Mouse (Mus musculus) lung, embryonic 15.5 days (tissue): ENCODE measurements around the gene Smco3. TPM values are rescaled to one million over a fixed set of nuclear protein-coding genes. Genes with fewer than 3 reads are reported as not detected.
A peak's percentile ranks its signal among the peaks of the same experiment; 100 is the strongest.

Source experiments
- ATAC-seq: fragments of 200-750 bp; cut with Nextera tagmentation; 2 replicates; pipeline ENCODE4 v1.8.0; 2017; ENCODE audit warnings: moderate number of reproducible peaks, borderline replicate concordance; ENCODE audit not compliant: low FRiP score, low TSS enrichment; ENCODE audit errors: extremely low read depth
- H3K27ac ChIP-seq: fragments of 300-500 bp; sonication (generic); 2 replicates; pipeline ENCODE4 v1.5.1; 2015; ENCODE audit warnings: moderate library complexity, mild to moderate bottlenecking, inconsistent platforms
- H3K27me3 ChIP-seq: fragments of 300-500 bp; sonication (generic); 2 replicates; pipeline ENCODE4 v1.6.1; 2015; ENCODE audit warnings: inconsistent platforms
- H3K36me3 ChIP-seq: fragments of 300-500 bp; sonication (generic); 2 replicates; pipeline ENCODE4 v1.6.1; 2015; ENCODE audit warnings: inconsistent platforms
- H3K4me1 ChIP-seq: fragments of 300-500 bp; sonication (generic); 2 replicates; pipeline ENCODE4 v1.6.1; 2015; ENCODE audit warnings: inconsistent platforms
- H3K4me2 ChIP-seq: fragments of 300-500 bp; sonication (generic); 2 replicates; pipeline ENCODE4 v1.6.1; 2015; ENCODE audit warnings: inconsistent platforms, mild to moderate bottlenecking, moderate library complexity
- H3K4me3 ChIP-seq: fragments of 300-500 bp; sonication (generic); 2 replicates; pipeline ENCODE4 v1.5.1; 2015; ENCODE audit warnings: mild to moderate bottlenecking, inconsistent platforms
- H3K9ac ChIP-seq: fragments of 300-500 bp; sonication (generic); 2 replicates; pipeline ENCODE4 v1.6.1; 2015; ENCODE audit warnings: inconsistent platforms
- H3K9me3 ChIP-seq: fragments of 300-500 bp; sonication (generic); 2 replicates; pipeline ENCODE4 v1.6.1; 2016; ENCODE audit warnings: inconsistent platforms
- WGBS: fragments of 180-500 bp; shearing (Covaris S2); methylation state at CpG from one replicate; pipeline ENCODE4 v1.1.7; 2015; 5-methylcytosine and 5-hydroxymethylcytosine counted together
- polyA plus RNA-seq: library from polyadenylated mRNA; unstranded; fragments of >200 nt; fragmentation: Nextera tagmentation; extraction: Ambion mirVana; gene quantifications from 2 replicates; pipeline ENCODE4 v1.2.1, GENCODE M21; 2015

The Smco3 gene
- polyA plus RNA-seq, 1 experiment from 2014 or later = 2.9 TPM

- H3K4me2 ChIP-seq = no peak overlapping the region
- H3K27ac ChIP-seq = no peak overlapping the region
- H3K27me3 ChIP-seq = no peaks in the 10 kb centered on the region
- no peaks in the 10 kb centered on the region for H3K9me3 ChIP-seq
- H3K4me1 ChIP-seq = no peaks in the 10 kb centered on the region
- no peak overlapping the region for H3K4me3 ChIP-seq
- H3K36me3 ChIP-seq = peaks cover 94% of the 10 kb centered on the region
- H3K9ac ChIP-seq = no peak overlapping the region
- 92% methylated on average over 21 of the region's 21 CpGs for WGBS
- ATAC-seq = no peak
Measured at GRCm38 (mm10) chr6:136816826-136817225, 18.4 kb downstream of the Smco3 start.

GRCm38 (mm10) chr6:136815381-136815780 lies 19.9 kb downstream of the Smco3 start:
- Histone ChIP-seq H3K9me3 (no peaks in the 10 kb centered on the region), H3K36me3 (peaks cover 84% of the 10 kb centered on the region), H3K27me3 (no peaks in the 10 kb centered on the region), H3K27ac (no peak overlapping the region), H3K4me1 (no peaks in the 10 kb centered on the region), H3K4me2 (no peak overlapping the region), H3K9ac (no peak overlapping the region), H3K4me3 (no peak overlapping the region)
- ATAC-seq = no peak
- WGBS = 90% methylated on average over 7 of the region's 7 CpGs

- no peak for ATAC-seq
- H3K9ac ChIP-seq = no peak overlapping the region
- H3K36me3 ChIP-seq = peaks cover 63% of the 10 kb centered on the region
- H3K4me1 ChIP-seq = peaks cover 12% of the 10 kb centered on the region; the same call in 1 of the 2 replicates
- H3K4me3 ChIP-seq = no peak overlapping the region
- H3K27ac ChIP-seq = no peak overlapping the region
- H3K4me2 ChIP-seq = no peak overlapping the region
- H3K27me3 ChIP-seq = no peaks in the 10 kb centered on the region
- H3K9me3 ChIP-seq = no peaks in the 10 kb centered on the region
- 44% methylated on average over 4 of the region's 4 CpGs for WGBS
Measured at GRCm38 (mm10) chr6:136813117-136813516, 22.1 kb downstream of the Smco3 start.

GRCm38 (mm10) chr6:136811196-136811595 lies 24.1 kb downstream of the Smco3 start:
- H3K9ac ChIP-seq = no peak overlapping the region
- H3K4me3 ChIP-seq = no peak overlapping the region
- H3K4me1 ChIP-seq = peaks cover 21% of the 10 kb centered on the region
- no peaks in the 10 kb centered on the region for H3K9me3 ChIP-seq
- ATAC-seq = no peak
- H3K36me3 ChIP-seq = peaks cover 44% of the 10 kb centered on the region
- no peak overlapping the region for H3K4me2 ChIP-seq
- WGBS = 84% methylated on average over 10 of the region's 10 CpGs
- H3K27ac ChIP-seq = no peak overlapping the region
- no peaks in the 10 kb centered on the region for H3K27me3 ChIP-seq

GRCm38 (mm10) chr6:136809673-136810072 lies 25.6 kb downstream of the Smco3 start:
- Histone ChIP-seq H3K4me2 (peak overlapping the region; percentile 92), H3K4me1 (peaks cover 27% of the 10 kb centered on the region), H3K27me3 (no peaks in the 10 kb centered on the region), H3K27ac (no peak overlapping the region), H3K36me3 (peaks cover 31% of the 10 kb centered on the region), H3K4me3 (peak overlapping the region; percentile 89), H3K9me3 (no peaks in the 10 kb centered on the region), H3K9ac (peak overlapping the region; percentile 71)
- 59% methylated on average over 13 of the region's 13 CpGs for WGBS
- no peak for ATAC-seq

- no peaks in the 10 kb centered on the region for H3K9me3 ChIP-seq
- peak overlapping the region; percentile 89 for H3K4me3 ChIP-seq
- H3K36me3 ChIP-seq = peaks cover 25% of the 10 kb centered on the region
- H3K4me1 ChIP-seq = peaks cover 27% of the 10 kb centered on the region
- peak overlapping the region; percentile 92 for H3K4me2 ChIP-seq
- peak overlapping the region; percentile 100 for H3K27ac ChIP-seq
- peak overlapping the region; percentile 71 for H3K9ac ChIP-seq
- ATAC-seq = no peak
- WGBS = 14% methylated on average over 14 of the region's 14 CpGs
- no peaks in the 10 kb centered on the region for H3K27me3 ChIP-seq
Measured at GRCm38 (mm10) chr6:136809077-136809476, 26.2 kb downstream of the Smco3 start.

GRCm38 (mm10) chr6:136808631-136809046 lies 26.6 kb downstream of the Smco3 start:
- peak overlapping the region; percentile 71 for H3K9ac ChIP-seq
- H3K27me3 ChIP-seq = no peaks in the 10 kb centered on the region
- peaks cover 29% of the 10 kb centered on the region for H3K4me1 ChIP-seq
- peak overlapping the region; percentile 100 for H3K27ac ChIP-seq
- WGBS = under 1% methylated on average over 28 of the region's 28 CpGs
- peak; percentile 7; the same call in 1 of the 2 replicates for ATAC-seq
- peak overlapping the region; percentile 92 for H3K4me2 ChIP-seq
- H3K36me3 ChIP-seq = peaks cover 21% of the 10 kb centered on the region
- peak overlapping the region; percentile 89 for H3K4me3 ChIP-seq
- no peaks in the 10 kb centered on the region for H3K9me3 ChIP-seq

- H3K9me3 ChIP-seq = no peaks in the 10 kb centered on the region
- peak; percentile 84 for ATAC-seq
- H3K4me3 ChIP-seq = peak within 1 kb of the TSS; percentile 89
- no peaks in the 10 kb centered on the region for H3K27me3 ChIP-seq
- WGBS = under 1% methylated on average over 34 of the region's 34 CpGs
- H3K4me2 ChIP-seq = peak within 1 kb of the TSS; percentile 92
- H3K36me3 ChIP-seq = peaks cover 16% of the 10 kb centered on the region
- H3K27ac ChIP-seq = peak within 1 kb of the TSS; percentile 100
- peak within 1 kb of the TSS; percentile 71 for H3K9ac ChIP-seq
- peaks cover 35% of the 10 kb centered on the region for H3K4me1 ChIP-seq
Measured at GRCm38 (mm10) chr6:136808014-136808417, 27.2 kb downstream of the Smco3 start, which contains the start of gene H2afj. Gene H2afj, plus strand, starts transcription at chr6:136808244.

GRCm38 (mm10) chr6:136807395-136808013 lies 27.7 kb downstream of the Smco3 start:
- H3K9ac ChIP-seq = peak overlapping the region; percentile 34; the same call in 1 of the 2 replicates

GRCm38 (mm10) chr6:136806819-136807218 lies 28.4 kb downstream of the Smco3 start:
- WGBS = 61% methylated on average over 5 of the region's 5 CpGs
- H3K4me2 ChIP-seq = peak overlapping the region; percentile 67
- H3K4me3 ChIP-seq = no peak overlapping the region
- no peaks in the 10 kb centered on the region for H3K27me3 ChIP-seq
- ATAC-seq = no peak
- peak overlapping the region; percentile 100 for H3K27ac ChIP-seq
- H3K9me3 ChIP-seq = no peaks in the 10 kb centered on the region
- 0 out of 2 replicates have a peak overlapping the region, but pooled peaks have one; percentile 34 for H3K9ac ChIP-seq
- H3K4me1 ChIP-seq = peaks cover 39% of the 10 kb centered on the region
- peaks cover 5% of the 10 kb centered on the region for H3K36me3 ChIP-seq

More at GRCm38 (mm10) chr6:136807395-136808013, 27.7 kb downstream of the Smco3 start:
- peak overlapping the region; percentile 100 for H3K27ac ChIP-seq
- WGBS = 36% methylated on average over 18 of the region's 18 CpGs
- peak overlapping the region; percentile 89 for H3K4me3 ChIP-seq
- H3K4me1 ChIP-seq = peaks cover 39% of the 10 kb centered on the region
- H3K9me3 ChIP-seq = no peaks in the 10 kb centered on the region
- no peak for ATAC-seq
- peaks cover 12% of the 10 kb centered on the region for H3K36me3 ChIP-seq
- peak overlapping the region; percentile 67 for H3K4me2 ChIP-seq
- no peaks in the 10 kb centered on the region for H3K27me3 ChIP-seq

GRCm38 (mm10) chr6:136805409-136805775 lies 29.9 kb downstream of the Smco3 start:
- H3K4me3 ChIP-seq = no peak overlapping the region
- no peaks in the 10 kb centered on the region for H3K9me3 ChIP-seq
- 78% methylated on average over 1 of the region's 1 CpGs for WGBS
- no peaks in the 10 kb centered on the region for H3K27me3 ChIP-seq
- H3K4me1 ChIP-seq = peaks cover 39% of the 10 kb centered on the region
- no peak for ATAC-seq
- H3K9ac ChIP-seq = no peak overlapping the region
- H3K4me2 ChIP-seq = no peak overlapping the region
- H3K27ac ChIP-seq = peak overlapping the region; percentile 100; the same call in 1 of the 2 replicates
- H3K36me3 ChIP-seq = no peaks in the 10 kb centered on the region

- Histone ChIP-seq H3K9ac (peak overlapping the region; percentile 20; the same call in 1 of the 2 replicates), H3K36me3 (no peaks in the 10 kb centered on the region), H3K9me3 (no peaks in the 10 kb centered on the region), H3K27me3 (no peaks in the 10 kb centered on the region), H3K4me1 (peaks cover 34% of the 10 kb centered on the region), H3K4me3 (peak overlapping the region; percentile 74), H3K4me2 (peak overlapping the region; percentile 85), H3K27ac (peak overlapping the region; percentile 100)
- 25% methylated on average over 9 of the region's 9 CpGs for WGBS
- no peak for ATAC-seq
Measured at GRCm38 (mm10) chr6:136804705-136805408, 30.4 kb downstream of the Smco3 start.
